Mouse (Mus musculus): ENCODE results near the gene Zfp995.
"Not testable (repeated sequence)": the region's sequence is repeated elsewhere in the genome, so short reads cannot be mapped to it uniquely, and the experiment has no call there.

The Zfp995 gene

DNA sequence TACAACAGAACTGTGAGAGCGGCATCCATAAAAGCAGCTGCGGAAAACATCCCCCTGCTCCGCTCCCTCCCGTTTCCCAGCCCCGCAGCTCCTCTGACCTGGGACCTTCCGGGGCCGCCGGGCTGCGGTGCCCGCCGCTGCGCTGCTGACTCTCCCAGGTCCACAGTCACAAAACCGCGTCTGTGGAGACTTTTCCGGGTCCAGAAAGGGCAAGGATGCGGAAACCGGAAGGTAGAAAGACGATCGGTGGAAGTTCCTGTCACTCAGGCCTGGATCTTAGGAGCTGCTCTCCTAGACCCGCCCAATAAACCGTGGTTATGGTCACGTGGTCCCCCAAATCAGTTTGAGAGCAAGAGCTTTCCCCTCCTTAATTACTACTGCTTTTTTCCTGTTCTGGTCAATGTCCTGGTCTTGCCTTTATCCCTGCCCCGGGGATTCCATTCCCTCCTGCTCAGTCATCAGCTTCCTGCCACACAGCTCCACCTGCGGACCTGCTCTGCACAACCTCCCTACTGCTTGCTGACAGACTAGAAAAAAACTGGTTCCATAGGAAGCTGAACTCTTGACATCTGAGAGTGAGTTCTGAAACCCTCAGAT, at the start of gene Zfp995:
Gene Zfp995 (minus strand): TSS at position 471 of the 597 bp plus-strand sequence.
- DNase-seq (ENCODE audit: low spot score in 2 of 2) = peak; percentile 23 to 59

DNA sequence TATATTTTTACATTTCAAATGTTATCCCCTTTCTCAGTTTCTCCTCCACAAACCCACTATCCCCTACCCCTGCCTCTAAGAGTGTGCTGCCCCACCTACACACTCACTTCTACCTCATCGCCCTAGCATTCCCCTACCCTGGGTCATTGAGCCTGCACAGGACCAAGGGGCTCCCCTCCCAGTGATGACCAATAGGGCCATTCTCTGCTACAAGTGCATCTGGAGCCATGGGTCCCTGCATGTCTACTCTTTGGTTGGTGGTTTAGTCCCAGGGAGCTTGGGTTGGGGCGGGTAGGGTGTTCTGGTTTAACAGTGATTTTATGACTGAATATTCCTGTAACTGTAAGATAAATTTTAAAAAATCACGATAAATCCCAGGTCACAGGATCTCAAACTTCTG, 687 bp downstream of the Zfp995 start:
- DNase-seq (ENCODE audit: low spot score in 2 of 2) = no peak

DNA sequence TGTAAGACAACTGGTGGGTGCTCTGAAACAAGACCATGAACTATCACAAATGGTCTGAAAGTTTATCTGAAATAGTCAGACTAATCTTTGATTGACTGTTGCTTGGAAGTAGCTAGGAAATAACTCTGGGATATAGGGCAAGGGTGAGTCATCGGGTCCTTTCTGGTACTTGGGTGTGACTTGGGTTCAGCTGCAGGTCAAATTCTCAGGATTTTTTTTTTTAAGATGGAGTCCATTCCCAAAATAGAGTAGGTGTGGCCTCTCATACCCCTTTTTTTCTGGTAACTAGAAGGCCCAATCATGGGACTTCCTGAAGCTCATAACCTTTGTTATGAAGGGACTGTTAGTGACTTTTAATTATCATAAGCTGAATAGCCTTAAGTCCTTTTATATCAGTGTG, 38.5 kb downstream of the Zfp995 start:
- DNase-seq (ENCODE audit: low spot score in 2 of 2) = no peak

DNA sequence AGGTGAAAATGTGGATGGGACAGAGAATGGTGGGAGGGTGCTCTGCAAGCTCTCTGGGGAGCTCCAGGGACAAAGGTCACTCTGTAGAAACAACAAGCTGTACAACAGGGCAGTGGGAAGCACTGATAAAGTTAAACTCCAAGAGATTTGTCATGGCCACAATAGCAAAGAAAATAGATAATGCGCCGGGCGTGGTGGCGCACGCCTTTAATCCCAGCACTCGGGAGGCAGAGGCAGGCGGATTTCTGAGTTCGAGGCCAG, 63.5 kb downstream of the Zfp995 start:
- DNase-seq (ENCODE audit: low spot score in 2 of 2) = not testable (repeated sequence)

DNA sequence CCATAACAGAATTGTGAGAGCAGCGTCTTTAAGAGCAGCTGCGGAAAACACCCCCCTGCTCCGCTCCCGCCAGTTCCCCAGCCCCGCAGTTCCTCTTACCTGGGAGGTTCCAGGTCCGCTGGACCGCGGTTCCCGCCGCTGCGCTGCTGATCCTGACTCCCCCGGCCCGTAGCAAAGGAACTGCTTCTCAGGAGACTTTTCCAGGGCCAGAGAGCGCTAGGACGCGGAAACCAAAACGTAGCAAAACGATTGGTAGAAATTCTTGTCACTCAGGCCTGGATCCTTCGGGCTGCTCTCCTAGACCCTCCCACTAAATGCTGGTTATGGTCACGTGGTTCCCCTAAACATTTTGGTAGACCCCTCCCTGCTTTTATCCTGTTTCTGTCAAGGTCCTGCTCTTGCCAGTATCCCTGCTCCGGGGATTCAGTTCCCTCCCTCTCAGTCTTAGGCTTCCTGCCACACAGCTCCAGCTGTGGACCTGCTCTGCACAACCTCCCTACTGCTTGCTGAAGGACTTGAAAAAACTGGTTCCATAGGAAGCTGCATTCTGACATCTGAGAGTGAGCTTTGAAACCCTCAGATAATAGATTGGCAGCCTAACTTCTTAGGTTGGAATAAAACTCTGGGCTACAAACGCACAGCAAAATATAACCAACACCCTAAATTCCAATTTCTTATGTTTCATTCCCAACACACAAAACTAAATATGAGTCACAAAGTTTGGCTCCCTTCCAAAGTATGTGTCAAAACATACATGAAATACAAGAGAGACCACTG, 64.0 kb downstream of the Zfp995 start, which contains the start of gene Zfp820:
Gene Zfp820 (minus strand): TSS at position 228 of the 777 bp plus-strand sequence.
- peak in 1 of 2 experiments; percentile 60 for DNase-seq (ENCODE audit: low spot score in 2 of 2)

DNA sequence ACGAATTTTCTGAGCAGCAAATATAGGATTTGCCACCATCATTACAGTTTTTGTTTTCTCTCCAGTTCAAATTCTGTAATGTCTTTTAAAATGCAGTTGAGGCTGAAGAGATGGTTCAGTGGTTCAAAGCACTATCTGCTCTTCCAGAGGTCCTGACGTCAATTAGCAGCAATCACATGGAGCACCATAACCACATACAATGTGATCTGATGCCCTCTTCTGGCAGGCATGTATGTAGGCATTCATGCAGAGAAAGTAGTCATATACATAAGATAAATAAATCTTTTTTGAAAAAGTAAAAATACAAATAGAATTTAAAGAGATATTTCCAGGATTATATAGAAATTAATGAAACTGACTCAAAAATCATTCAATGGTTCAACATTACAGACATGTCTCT, 71.2 kb downstream of the Zfp995 start:
- no peak for DNase-seq (ENCODE audit: low spot score in 2 of 2)

Data from cerebellum, postnatal 4 days (tissue).